Mouse (Mus musculus) urinary bladder, postnatal 0 days (tissue): ENCODE results near the gene Slc22a5. TPM values are rescaled to one million over a fixed set of nuclear protein-coding genes. Genes with fewer than 3 reads are reported as not detected.

Experiments used
- polyA plus RNA-seq: library from polyadenylated mRNA; unstranded; fragments of >200 nt; fragmentation: Nextera tagmentation; extraction: Ambion mirVana; gene quantifications from 2 replicates; pipeline ENCODE4 v1.2.1, GENCODE M21; 2015

The Slc22a5 gene
- 9.7 and 9.8 TPM in 2 replicates for polyA plus RNA-seq

DNA sequence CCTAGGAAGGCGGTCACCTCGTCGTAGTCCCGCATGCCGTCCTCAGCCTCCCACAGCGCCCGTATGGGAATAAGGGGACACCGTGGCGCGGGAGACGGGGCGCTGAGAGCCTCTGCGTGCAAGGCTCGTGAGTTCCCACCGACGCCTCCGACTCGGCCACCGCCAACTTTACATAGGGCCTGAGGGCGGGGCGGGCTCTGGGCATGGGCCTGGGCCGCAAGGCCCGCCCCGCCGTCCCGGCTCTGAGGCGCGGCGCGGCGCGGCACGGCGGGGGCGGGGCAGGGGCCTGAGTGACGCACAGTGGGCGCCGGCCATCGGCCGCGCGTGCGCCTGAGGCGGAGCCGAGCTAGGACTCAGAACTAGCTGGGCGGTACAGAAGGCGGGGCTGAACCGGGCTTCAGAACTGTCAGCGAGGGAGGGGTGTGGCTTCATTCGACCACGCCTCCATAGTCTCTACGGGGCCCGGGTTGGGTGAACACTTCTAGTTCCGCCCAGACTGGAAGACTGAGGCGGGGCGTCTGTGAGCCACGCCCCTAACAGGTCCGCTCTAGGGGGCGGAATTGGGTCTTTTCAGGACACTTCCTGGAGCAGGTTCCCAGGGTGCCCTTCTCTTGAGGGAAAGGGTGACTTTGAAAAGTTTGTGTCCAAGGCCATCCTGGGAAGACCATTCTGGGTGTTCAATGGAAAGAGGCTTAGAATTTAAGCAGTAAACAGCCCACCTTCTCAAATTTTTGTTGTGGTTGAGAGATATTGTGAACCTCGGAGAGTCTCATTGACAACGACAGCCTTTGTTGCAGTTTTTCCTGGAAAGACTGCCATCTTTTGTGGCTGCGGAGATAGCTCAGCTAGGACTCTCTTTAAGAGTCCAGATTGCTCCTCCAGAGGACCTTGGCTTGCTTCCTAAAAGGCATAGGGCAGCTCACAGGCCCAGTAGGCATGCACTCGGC lies at the start of gene Slc22a5:
Gene Slc22a5 (minus strand): TSS at position 156 of the 947 bp plus-strand sequence.

DNA sequence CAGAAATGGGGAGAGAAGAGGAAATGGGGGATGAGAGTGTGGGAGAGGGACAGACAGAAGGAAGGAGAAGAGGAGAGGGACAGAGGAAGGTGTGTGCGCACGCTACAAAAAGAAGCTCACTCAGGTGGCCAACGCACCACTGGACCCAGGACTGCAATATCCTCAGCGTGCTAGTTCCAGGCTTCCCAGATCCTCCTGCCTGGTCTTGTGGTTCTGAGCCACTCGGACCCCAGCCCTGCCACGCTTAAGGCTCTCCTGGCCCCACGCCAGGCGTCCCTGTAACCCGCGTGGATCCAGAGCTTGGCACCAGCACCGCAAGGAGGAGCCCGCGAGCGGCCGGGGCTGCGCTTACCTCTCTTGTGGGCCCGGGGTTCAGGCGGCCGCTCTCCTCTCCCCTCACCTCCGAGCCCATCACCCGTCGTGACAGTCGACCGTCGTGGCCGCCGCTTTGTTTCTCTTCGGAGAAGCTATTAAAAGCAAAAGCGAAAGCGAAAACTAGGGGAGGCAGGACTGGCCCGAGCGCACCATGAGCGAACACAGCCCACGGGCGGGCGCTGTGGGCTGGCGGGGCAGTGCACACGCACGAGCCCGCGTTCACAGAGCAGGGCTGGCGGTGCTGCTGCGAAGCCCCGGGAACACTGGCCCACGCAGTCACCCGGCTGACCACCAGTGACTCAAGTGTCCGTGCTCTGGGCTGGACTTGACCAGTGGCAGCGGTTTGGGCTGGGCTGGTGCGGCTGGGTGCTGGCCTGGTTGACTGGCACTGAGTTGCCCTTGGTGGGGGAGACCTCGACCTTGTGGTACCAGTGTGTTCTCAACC lies 32.5 kb downstream of the Slc22a5 start, which contains the start of gene Gm12216:
Gene Gm12216 (minus strand): TSS at position 496 of the 820 bp plus-strand sequence.

Other genes with a start within 250 kb of the Slc22a5 start
- gene Rad50, start 184.3 kb downstream of the Slc22a5 start, polyA plus RNA-seq, result 15.3 and 19.4 TPM in 2 replicates
- not detected in 2 replicates for gene Il5, start 170.9 kb downstream of the Slc22a5 start, polyA plus RNA-seq
- 15.4 and 15.5 TPM in 2 replicates for gene Irf1, start 121.6 kb downstream of the Slc22a5 start, polyA plus RNA-seq
- 0.18 and 0.24 TPM in 2 replicates for gene Gm17334, start 118.5 kb downstream of the Slc22a5 start, polyA plus RNA-seq
- gene Gm12216, start 32.4 kb downstream of the Slc22a5 start, polyA plus RNA-seq, result 1.2 and 1.6 TPM in 2 replicates
- 14.2 and 15.1 TPM in 2 replicates for gene Slc22a21, start 88.7 kb upstream of the Slc22a5 start, polyA plus RNA-seq
- gene Slc22a4, start 136.4 kb upstream of the Slc22a5 start, polyA plus RNA-seq, result 0.92 and 2.0 TPM in 2 replicates
- 115 and 138 TPM in 2 replicates for gene Pdlim4, start 177.4 kb upstream of the Slc22a5 start, polyA plus RNA-seq
- 39.9 and 56.8 TPM in 2 replicates for gene P4ha2, start 208.4 kb upstream of the Slc22a5 start, polyA plus RNA-seq